Mouse (Mus musculus): ENCODE measurements at regions not wholly inside any gene's neighbourhood (a gene's known extent, or its start where the extent isn't known, plus 50 kb on each side); places are given as distances from the start of the nearest gene placed in this dataset.

GRCm38 (mm10) chr3:23334958-23335357, 1258.5 kb downstream of the Tbl1xr1 start:
- ATAC-seq (ENCODE audit: low FRiP score, low read depth), result no peak
- Histone ChIP-seq H3K4me3 (no peak overlapping the region), H3K27me3 (replicated peaks) (no peaks in the 10 kb centered on the region), H3K9me3 (no peaks in the 10 kb centered on the region), H3K4me1 (no peaks in the 10 kb centered on the region), H3K36me3 (no peaks in the 10 kb centered on the region), H3K4me2 (replicated peaks) (no peak overlapping the region), H3K9ac (no peak overlapping the region), H3K27ac (no peak overlapping the region)

- Histone ChIP-seq H3K27ac (no peak overlapping the region), H3K9me3 (no peaks in the 10 kb centered on the region), H3K9ac (no peak overlapping the region), H3K4me2 (replicated peaks) (no peak overlapping the region), H3K4me3 (no peak overlapping the region), H3K36me3 (no peaks in the 10 kb centered on the region), H3K4me1 (no peaks in the 10 kb centered on the region), H3K27me3 (replicated peaks) (no peaks in the 10 kb centered on the region)
- ATAC-seq (ENCODE audit: low FRiP score, low read depth), result no peak
- WGBS, result 76% methylated on average over 5 of the region's 5 CpGs
Measured at GRCm38 (mm10) chr3:23374341-23374740, 1297.9 kb downstream of the Tbl1xr1 start.

GRCm38 (mm10) chr3:23404877-23405276, 1328.4 kb downstream of the Tbl1xr1 start:
- Histone ChIP-seq H3K36me3 (no peaks in the 10 kb centered on the region), H3K4me2 (replicated peaks) (no peak overlapping the region), H3K4me1 (no peaks in the 10 kb centered on the region), H3K9me3 (no peaks in the 10 kb centered on the region), H3K4me3 (no peak overlapping the region), H3K9ac (no peak overlapping the region), H3K27me3 (replicated peaks) (no peaks in the 10 kb centered on the region), H3K27ac (no peak overlapping the region)
- 54% methylated on average over 1 of the region's 1 CpGs for WGBS
- no peak for ATAC-seq (ENCODE audit: low FRiP score, low read depth)

- Histone ChIP-seq H3K4me3 (no peak overlapping the region), H3K4me2 (replicated peaks) (no peak overlapping the region), H3K9me3 (no peaks in the 10 kb centered on the region), H3K9ac (no peak overlapping the region), H3K36me3 (no peaks in the 10 kb centered on the region), H3K4me1 (no peaks in the 10 kb centered on the region), H3K27me3 (replicated peaks) (no peaks in the 10 kb centered on the region), H3K27ac (no peak overlapping the region)
- ATAC-seq (ENCODE audit: low FRiP score, low read depth), result no peak
Measured at GRCm38 (mm10) chr3:23409431-23409830, 1333.0 kb downstream of the Tbl1xr1 start.

GRCm38 (mm10) chr3:23426956-23427355, 1350.5 kb downstream of the Tbl1xr1 start:
- WGBS, result 85% methylated on average over 3 of the region's 3 CpGs

GRCm38 (mm10) chr3:23435016-23435415, 1358.6 kb downstream of the Tbl1xr1 start:
- ATAC-seq (ENCODE audit: low FRiP score, low read depth), result no peak
- Histone ChIP-seq H3K9me3 (no peaks in the 10 kb centered on the region), H3K36me3 (no peaks in the 10 kb centered on the region), H3K9ac (no peak overlapping the region), H3K27me3 (replicated peaks) (no peaks in the 10 kb centered on the region), H3K4me1 (no peaks in the 10 kb centered on the region), H3K27ac (no peak overlapping the region), H3K4me3 (no peak overlapping the region), H3K4me2 (replicated peaks) (no peak overlapping the region)

More at GRCm38 (mm10) chr3:23426956-23427355, 1350.5 kb downstream of the Tbl1xr1 start:
- Histone ChIP-seq H3K36me3 (no peaks in the 10 kb centered on the region), H3K4me3 (no peak overlapping the region), H3K27ac (no peak overlapping the region), H3K4me2 (replicated peaks) (no peak overlapping the region), H3K27me3 (replicated peaks) (no peaks in the 10 kb centered on the region), H3K9me3 (no peaks in the 10 kb centered on the region), H3K4me1 (no peaks in the 10 kb centered on the region), H3K9ac (no peak overlapping the region)
- ATAC-seq (ENCODE audit: low FRiP score, low read depth), result no peak

- Histone ChIP-seq H3K9me3 (no peaks in the 10 kb centered on the region), H3K4me1 (no peaks in the 10 kb centered on the region), H3K4me2 (replicated peaks) (no peak overlapping the region), H3K36me3 (no peaks in the 10 kb centered on the region), H3K27me3 (replicated peaks) (no peaks in the 10 kb centered on the region), H3K9ac (no peak overlapping the region), H3K4me3 (no peak overlapping the region), H3K27ac (no peak overlapping the region)
- no peak for ATAC-seq (ENCODE audit: low FRiP score, low read depth)
- WGBS, result 68% methylated on average over 1 of the region's 1 CpGs
Measured at GRCm38 (mm10) chr3:23457720-23458119, 1381.3 kb downstream of the Tbl1xr1 start.

- H3K27ac ChIP-seq, result no peak overlapping the region
- H3K4me2 ChIP-seq (replicated peaks), result no peak overlapping the region
- H3K36me3 ChIP-seq, result no peaks in the 10 kb centered on the region
- H3K4me3 ChIP-seq, result no peak overlapping the region
- no peak overlapping the region for H3K9ac ChIP-seq
- no peaks in the 10 kb centered on the region for H3K4me1 ChIP-seq
- 100% methylated on average over 1 of the region's 1 CpGs for WGBS
- no peak for ATAC-seq (ENCODE audit: low FRiP score, low read depth)
- H3K9me3 ChIP-seq, result no peaks in the 10 kb centered on the region
- H3K27me3 ChIP-seq (replicated peaks), result no peaks in the 10 kb centered on the region
Measured at GRCm38 (mm10) chr3:23499889-23500288, 1423.4 kb downstream of the Tbl1xr1 start.

GRCm38 (mm10) chr3:23547546-23547945, 1471.1 kb downstream of the Tbl1xr1 start:
- H3K9me3 ChIP-seq, result 0 out of 2 replicates have a peak, but pooled peaks cover 4% of the 10 kb centered on the region
- no peaks in the 10 kb centered on the region for H3K4me1 ChIP-seq
- WGBS, result 82% methylated on average over 3 of the region's 3 CpGs
- no peak overlapping the region for H3K9ac ChIP-seq
- H3K27ac ChIP-seq, result no peak overlapping the region
- H3K27me3 ChIP-seq (replicated peaks), result no peaks in the 10 kb centered on the region
- ATAC-seq (ENCODE audit: low FRiP score, low read depth), result no peak
- no peak overlapping the region for H3K4me3 ChIP-seq
- H3K36me3 ChIP-seq, result no peaks in the 10 kb centered on the region
- no peak overlapping the region for H3K4me2 ChIP-seq (replicated peaks)

- Histone ChIP-seq H3K4me2 (replicated peaks) (no peak overlapping the region), H3K9me3 (peaks cover 7% of the 10 kb centered on the region; the same call in 1 of the 2 replicates), H3K36me3 (no peaks in the 10 kb centered on the region), H3K27me3 (replicated peaks) (no peaks in the 10 kb centered on the region), H3K4me1 (no peaks in the 10 kb centered on the region), H3K9ac (no peak overlapping the region), H3K27ac (no peak overlapping the region), H3K4me3 (no peak overlapping the region)
- whole genome bisulfite sequencing, result 78% methylated on average over 2 of the region's 2 CpGs
- no peak for ATAC-seq (ENCODE audit: low FRiP score, low read depth)
Measured at GRCm38 (mm10) chr3:23564340-23564739, 1487.9 kb downstream of the Tbl1xr1 start.

GRCm38 (mm10) chr3:23568806-23569205, 1492.4 kb downstream of the Tbl1xr1 start:
- no peak overlapping the region for H3K27ac ChIP-seq
- ATAC-seq (ENCODE audit: low FRiP score, low read depth), result no peak
- H3K4me3 ChIP-seq, result no peak overlapping the region
- peaks cover 7% of the 10 kb centered on the region; the same call in 1 of the 2 replicates for H3K9me3 ChIP-seq
- H3K4me1 ChIP-seq, result no peaks in the 10 kb centered on the region
- no peaks in the 10 kb centered on the region for H3K27me3 ChIP-seq (replicated peaks)
- no peaks in the 10 kb centered on the region for H3K36me3 ChIP-seq
- no peak overlapping the region for H3K4me2 ChIP-seq (replicated peaks)
- WGBS, result 95% methylated on average over 12 of the region's 12 CpGs
- no peak overlapping the region for H3K9ac ChIP-seq

GRCm38 (mm10) chr3:23592506-23593141, 1516.2 kb downstream of the Tbl1xr1 start:
- WGBS, result 84% methylated on average over 3 of the region's 3 CpGs
- Histone ChIP-seq H3K4me3 (no peak overlapping the region), H3K36me3 (no peaks in the 10 kb centered on the region), H3K4me1 (no peaks in the 10 kb centered on the region), H3K27me3 (replicated peaks) (no peaks in the 10 kb centered on the region), H3K27ac (no peak overlapping the region), H3K9ac (no peak overlapping the region), H3K9me3 (no peaks in the 10 kb centered on the region), H3K4me2 (replicated peaks) (no peak overlapping the region)
- ATAC-seq (ENCODE audit: low FRiP score, low read depth), result no peak

GRCm38 (mm10) chr3:23601469-23601868, 1525.0 kb downstream of the Tbl1xr1 start:
- H3K36me3 ChIP-seq, result no peaks in the 10 kb centered on the region
- no peaks in the 10 kb centered on the region for H3K27me3 ChIP-seq (replicated peaks)
- no peak overlapping the region for H3K4me2 ChIP-seq (replicated peaks)
- ATAC-seq (ENCODE audit: low FRiP score, low read depth), result no peak
- H3K9ac ChIP-seq, result no peak overlapping the region
- H3K9me3 ChIP-seq, result no peaks in the 10 kb centered on the region
- WGBS, result 83% methylated on average over 3 of the region's 3 CpGs
- H3K27ac ChIP-seq, result no peak overlapping the region
- H3K4me1 ChIP-seq, result no peaks in the 10 kb centered on the region
- H3K4me3 ChIP-seq, result no peak overlapping the region
